In genomic region chr8:84665385-84665893, GRCm38 (mm10) we compare ENCODE assay signal across 1 mouse cellular context.
TF ChIP-seq lines count a peak whose summit lies in the region.

No protein-coding gene starts in this region.

TF ChIP-seq in MEL, 35 proteins besides CTCF, POLR2A, EP300 and RAD21 (continued from another document):
- TF ChIP-seq TBP (IDR thresholded peaks at IDR 0.05; ENCODE audit: low read depth, low read length) (peak; percentile 45; the same call in 1 of the 2 replicates), MYC (IDR thresholded peaks at IDR 0.05; ENCODE audit: low read depth, low read length) (peak; percentile 62; the same call in 1 of the 2 replicates), HCFC1 (IDR thresholded peaks at IDR 0.05; ENCODE audit: low read depth, low read length) (no peak), KAT2A (conservative IDR thresholded peaks at IDR 0.05; ENCODE audit: low read depth, low read length) (no peak), CHD1 (IDR thresholded peaks at IDR 0.05; ENCODE audit: low read depth, low read length) (peak; percentile 78; the same call in 1 of the 2 replicates)
